Mouse (Mus musculus): Measurements from ENCODE around the gene 4930595D18Rik.

DNA sequence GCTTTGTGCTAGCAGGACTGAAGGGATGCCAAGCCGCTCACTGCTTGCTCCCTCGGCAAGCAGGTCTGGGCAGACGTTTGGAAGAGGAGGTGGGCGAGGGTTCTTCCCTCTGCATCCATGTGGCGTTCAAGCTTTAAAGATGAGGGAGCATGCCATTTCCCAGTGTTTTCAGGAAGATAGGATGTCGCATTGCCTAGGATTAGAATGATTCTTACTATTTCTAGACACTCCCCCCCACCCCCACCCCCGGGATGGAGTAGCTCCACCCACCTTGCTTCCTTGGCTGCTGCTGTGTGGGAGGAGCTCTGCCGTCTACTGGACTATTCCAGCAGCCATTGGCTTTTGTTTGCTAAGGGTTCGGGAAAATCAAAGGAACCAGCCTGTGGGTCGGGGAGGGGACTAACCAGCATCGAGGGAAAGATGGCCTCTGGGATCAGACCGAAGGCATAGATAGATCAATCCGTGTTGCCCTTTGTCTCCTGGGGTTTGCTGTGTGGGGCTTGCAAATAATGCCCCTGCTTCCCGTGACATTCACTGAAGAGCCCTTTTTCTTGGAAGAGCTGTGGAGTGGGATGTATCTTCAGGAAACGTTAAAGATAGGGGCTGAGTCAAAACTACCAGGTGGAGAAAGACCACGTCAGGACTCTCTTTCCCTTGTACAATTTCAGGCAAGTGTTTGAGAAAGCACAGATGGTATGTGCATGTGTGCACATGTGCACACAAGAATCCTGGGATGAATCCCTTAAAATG lies 21.8 kb downstream of the 4930595D18Rik start:
- no peak for TF ChIP-seq GATA1 (IDR thresholded peaks at IDR 0.05; ENCODE audit: low read length)
- no peak for TF ChIP-seq TAL1 (IDR thresholded peaks at IDR 0.05; ENCODE audit: low read length)

Data from erythroblast, embryonic 14.5 days (primary cell).